ENCODE assay signal across 8 mouse cellular contexts in the genomic region with DNA sequence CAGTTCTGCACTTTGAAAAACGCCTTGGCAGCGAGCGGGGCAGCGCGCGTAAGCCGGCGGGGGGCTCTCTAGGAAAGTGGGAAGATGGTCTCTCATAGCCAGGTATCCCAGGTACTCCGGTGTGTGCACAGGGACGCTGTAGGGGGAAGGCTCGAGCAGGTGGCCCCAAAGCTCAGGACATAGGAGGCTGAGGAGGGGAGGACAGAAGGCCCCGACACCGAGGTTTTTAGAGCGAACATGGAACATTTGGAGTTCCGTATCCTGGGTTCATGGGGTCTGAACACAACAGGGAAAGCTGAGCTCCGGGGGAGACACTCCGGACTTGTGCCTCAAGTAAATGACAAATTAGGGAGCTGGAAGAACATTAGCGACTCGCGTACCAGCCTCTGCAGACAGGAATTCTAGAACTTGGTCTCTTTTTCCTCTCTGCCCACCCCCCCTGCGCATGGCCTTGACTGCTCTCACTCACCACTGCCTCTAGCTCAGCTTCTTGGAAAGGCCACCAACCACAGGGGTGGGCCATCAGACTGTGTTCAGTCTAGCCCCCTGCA. TPM values are rescaled to one million over a fixed set of nuclear protein-coding genes. Genes with fewer than 3 reads are reported as not detected.
DNase-seq lines count a peak whose midpoint lies in the region; ATAC-seq and TF ChIP-seq lines count a peak whose summit lies in the region.

No protein-coding gene starts in this region.

- 0 out of 2 replicates have a peak, but pooled peaks have one; percentile 3 for TF ChIP-seq CTCF in lung, postnatal 0 days (IDR thresholded peaks at IDR 0.05)
- peak; percentile 31; the same call in 1 of the 2 replicates for TF ChIP-seq CTCF in hindbrain, postnatal 0 days (IDR thresholded peaks at IDR 0.05; ENCODE audit: low read depth)

- peak overlapping the region; percentile 99 for H3K4me2 ChIP-seq in lung, postnatal 0 days (replicated peaks; ENCODE audit: low read depth, low read length)
- H3K4me2 ChIP-seq in hindbrain, postnatal 0 days (ENCODE audit: low read depth, low read length) = peak overlapping the region; percentile 72

- H3K27ac ChIP-seq in lung, postnatal 0 days (ENCODE audit: low read length) = no peak overlapping the region
- H3K27ac ChIP-seq in hindbrain, postnatal 0 days = peak overlapping the region; percentile 91

- H3K4me1 ChIP-seq in lung, postnatal 0 days (ENCODE audit: insufficient read depth, low read depth, low read length) = peaks cover 11% of the 10 kb centered on the region; the same call in 1 of the 2 replicates
- H3K4me1 ChIP-seq in hindbrain, postnatal 0 days (ENCODE audit: insufficient read depth, low read length) = peaks cover 25% of the 10 kb centered on the region

- DNase-seq in cerebellum, adult 18-20 months = peak; percentile 28 to 40
- no peak for DNase-seq in cerebellum, adult 11 months
- no peak for DNase-seq in lung, postnatal 0 days (ENCODE audit: low spot score)
- no peak for DNase-seq in lung, adult 18-20 months
- DNase-seq in hindbrain, postnatal 0 days (ENCODE audit: low spot score) = peak; percentile 46
- peak; percentile 65 for DNase-seq in neural tube, embryonic 10.5 days (ENCODE audit: extremely low spot score, low spot score)
- no peak for DNase-seq in right cerebral cortex, postnatal 10 days (ENCODE audit: low spot score in 2 of 2)
- DNase-seq in gastrocnemius, postnatal 10 days = no peak

- H3K4me3 ChIP-seq in lung, postnatal 0 days (ENCODE audit: low read depth, low read length) = peak overlapping the region; percentile 79
- peak overlapping the region; percentile 69 for H3K4me3 ChIP-seq in hindbrain, postnatal 0 days (ENCODE audit: low read length)

- H3K9me3 ChIP-seq in lung, postnatal 0 days (ENCODE audit: low read length) = no peaks in the 10 kb centered on the region
- no peaks in the 10 kb centered on the region for H3K9me3 ChIP-seq in hindbrain, postnatal 0 days (ENCODE audit: low read length)

- WGBS in lung, postnatal 0 days = 6% methylated on average over 21 of the region's 21 CpGs
- WGBS in hindbrain, postnatal 0 days = under 1% methylated on average over 18 of the region's 21 CpGs

- H3K27me3 ChIP-seq in lung, postnatal 0 days (replicated peaks; ENCODE audit: insufficient read depth, low read length) = peaks cover 13% of the 10 kb centered on the region
- H3K27me3 ChIP-seq in hindbrain, postnatal 0 days (ENCODE audit: insufficient read depth, low read length) = no peaks in the 10 kb centered on the region

- no peak for ATAC-seq in lung, postnatal 0 days
- peak; percentile 27; the same call in 1 of the 2 replicates for ATAC-seq in hindbrain, postnatal 0 days

- TF ChIP-seq EP300 in lung, postnatal 0 days (IDR thresholded peaks at IDR 0.05) = no peak

- no peak overlapping the region; the same call in 1 of the 2 replicates for H3K9ac ChIP-seq in lung, postnatal 0 days (replicated peaks; ENCODE audit: low read depth)
- peak overlapping the region; percentile 83 for H3K9ac ChIP-seq in hindbrain, postnatal 0 days (replicated peaks; ENCODE audit: low read length)

- no peaks in the 10 kb centered on the region for H3K36me3 ChIP-seq in lung, postnatal 0 days (ENCODE audit: insufficient read depth, low read length)
- 0 out of 2 replicates have a peak, but pooled peaks cover under 1% of the 10 kb centered on the region for H3K36me3 ChIP-seq in hindbrain, postnatal 0 days (ENCODE audit: insufficient read depth, low read length)

RNA-seq across cellular contexts. Expression of a gene that starts 4.7 kb away (rescaled TPM):
- 7.4 and 10.7 TPM in 2 replicates for polyA plus RNA-seq in lung, postnatal 0 days (2015; fragmentation: Nextera tagmentation; extraction: Ambion mirVana)
- total RNA-seq in hindbrain, postnatal 0 days (2014; rRNA removed) = 166 and 183 TPM in 2 replicates
- polyA plus RNA-seq in hindbrain, postnatal 0 days (2015; fragmentation: Nextera tagmentation; extraction: Ambion mirVana) = 75.0 and 83.1 TPM in 2 replicates
- total RNA-seq in gastrocnemius, postnatal 10 days (2021) = 10 to 100 TPM; 12.0 to 15.4 TPM

RNA-seq across cellular contexts. Expression of a gene that starts 25.5 kb away (rescaled TPM):
- polyA plus RNA-seq in lung, postnatal 0 days (2015; fragmentation: Nextera tagmentation; extraction: Ambion mirVana) = 9.2 and 12.1 TPM in 2 replicates
- total RNA-seq in hindbrain, postnatal 0 days (2014; rRNA removed) = 35.1 and 43.2 TPM in 2 replicates
- polyA plus RNA-seq in hindbrain, postnatal 0 days (2015; fragmentation: Nextera tagmentation; extraction: Ambion mirVana) = 5.8 and 6.2 TPM in 2 replicates
- 10 to 100 TPM; 39.9 to 45.3 TPM for total RNA-seq in gastrocnemius, postnatal 10 days (2021)

RNA-seq across cellular contexts. Expression of a gene that starts 27.3 kb away (rescaled TPM):
- 14.5 and 17.5 TPM in 2 replicates for polyA plus RNA-seq in lung, postnatal 0 days (2015; fragmentation: Nextera tagmentation; extraction: Ambion mirVana)
- 52.9 and 68.7 TPM in 2 replicates for total RNA-seq in hindbrain, postnatal 0 days (2014; rRNA removed)
- 20.1 and 23.4 TPM in 2 replicates for polyA plus RNA-seq in hindbrain, postnatal 0 days (2015; fragmentation: Nextera tagmentation; extraction: Ambion mirVana)
- total RNA-seq in gastrocnemius, postnatal 10 days (2021) = 10 to 100 TPM; 53.6 to 57.6 TPM

RNA-seq across cellular contexts. Expression of a gene that starts 41.9 kb away (rescaled TPM):
- polyA plus RNA-seq in lung, postnatal 0 days (2015; fragmentation: Nextera tagmentation; extraction: Ambion mirVana) = 3.1 and 3.9 TPM in 2 replicates
- 22.3 and 26.7 TPM in 2 replicates for total RNA-seq in hindbrain, postnatal 0 days (2014; rRNA removed)
- 16.2 and 16.3 TPM in 2 replicates for polyA plus RNA-seq in hindbrain, postnatal 0 days (2015; fragmentation: Nextera tagmentation; extraction: Ambion mirVana)
- 1 to 10 TPM in 1 of 2 experiments, under 1 TPM in 1; 0.49 to 1.9 TPM for total RNA-seq in gastrocnemius, postnatal 10 days (2021)

Comparison
In these comparisons a context has a peak if more than half of its experiments do, and no peak if none do; other contexts are left out.
1. DNase-seq: peak in cerebellum, adult 18-20 months (2 of 2), hindbrain, postnatal 0 days (single experiment) and neural tube, embryonic 10.5 days (single experiment); none in cerebellum, adult 11 months (single experiment), lung, postnatal 0 days (single experiment), lung, adult 18-20 months (0 of 2), right cerebral cortex, postnatal 10 days (0 of 2) and gastrocnemius, postnatal 10 days (single experiment).
2. RNA of a gene that starts 4.7 kb away (total RNA-seq): 166 to 183 TPM in hindbrain, postnatal 0 days; 12.0 to 15.4 TPM in gastrocnemius, postnatal 10 days; every median in the first group is over 10 times any median in the second.